Mouse (Mus musculus): ENCODE results near the gene Sgms1. TPM values are rescaled to one million over a fixed set of nuclear protein-coding genes. Genes with fewer than 3 reads are reported as not detected.

Sgms1 gene
- total RNA-seq, 2 experiments from 2014 or later: 50.5 to 57.4 TPM

GRCm38 (mm10) chr19:32210099-32210449, 179.4 kb downstream of the Sgms1 start:
- DNase-seq: no peak

- DNase-seq: no peak
Measured at GRCm38 (mm10) chr19:32202131-32203114, 187.1 kb downstream of the Sgms1 start.

GRCm38 (mm10) chr19:32199861-32200574, 189.5 kb downstream of the Sgms1 start:
- no peak for DNase-seq

- no peak for DNase-seq
Measured at GRCm38 (mm10) chr19:32199133-32199532, 190.4 kb downstream of the Sgms1 start.

GRCm38 (mm10) chr19:32198494-32199106, 190.9 kb downstream of the Sgms1 start:
- no peak for DNase-seq

- DNase-seq: no peak
Measured at GRCm38 (mm10) chr19:32196976-32197819, 192.3 kb downstream of the Sgms1 start.

GRCm38 (mm10) chr19:32196222-32196621, 193.3 kb downstream of the Sgms1 start:
- DNase-seq: no peak

GRCm38 (mm10) chr19:32194863-32195262, 194.7 kb downstream of the Sgms1 start:
- no peak for DNase-seq

GRCm38 (mm10) chr19:32194074-32194473, 195.4 kb downstream of the Sgms1 start:
- DNase-seq: no peak

GRCm38 (mm10) chr19:32191596-32191995, 197.9 kb downstream of the Sgms1 start:
- DNase-seq: no peak

- no peak for DNase-seq
Measured at GRCm38 (mm10) chr19:32189961-32190360, 199.6 kb downstream of the Sgms1 start.

- no peak for DNase-seq
Measured at GRCm38 (mm10) chr19:32189036-32189436, 200.5 kb downstream of the Sgms1 start.

GRCm38 (mm10) chr19:32186594-32187092, 202.9 kb downstream of the Sgms1 start:
- no peak for DNase-seq

GRCm38 (mm10) chr19:32183005-32183404, 206.5 kb downstream of the Sgms1 start:
- no peak for DNase-seq

GRCm38 (mm10) chr19:32182471-32182870, 207.0 kb downstream of the Sgms1 start:
- DNase-seq: no peak

GRCm38 (mm10) chr19:32181721-32182394, 207.7 kb downstream of the Sgms1 start:
- DNase-seq: no peak

- peak; percentile 65 for DNase-seq
Measured at GRCm38 (mm10) chr19:32180756-32181674, 208.5 kb downstream of the Sgms1 start.

GRCm38 (mm10) chr19:32179978-32180413, 209.5 kb downstream of the Sgms1 start:
- no peak for DNase-seq

- DNase-seq: no peak
Measured at GRCm38 (mm10) chr19:32179514-32179913, 210.0 kb downstream of the Sgms1 start.

- no peak for DNase-seq
Measured at GRCm38 (mm10) chr19:32178161-32178560, 211.4 kb downstream of the Sgms1 start.

Data from heart, postnatal 4 days (tissue).